Mouse (Mus musculus) Patski (cell line): Measurements from ENCODE around the gene Itih4. TPM values are rescaled to one million over a fixed set of nuclear protein-coding genes. Genes with fewer than 3 reads are reported as not detected.

ENCODE experiments used
- ATAC-seq: fragments of 100-300 bp; one replicate; pipeline ENCODE4 v1.8.0; 2021
- CTCF ChIA-PET: fragments of 350-600 bp; sonication (Branson Sonifier 250); formaldehyde crosslinking; loops from one replicate; lab custom pipeline; 2022; ENCODE audit warnings: inconsistent platforms; lab: Charles Lee
- POLR2A ChIA-PET: fragments of 350-600 bp; sonication (Branson Sonifier 250); formaldehyde crosslinking; loops from one replicate; lab custom pipeline; 2022; ENCODE audit warnings: antibody characterized with exemption, inconsistent platforms; lab: Charles Lee
- DNase-seq: peaks from one replicate; pipeline ENCODE4 v3.0.0-alpha.2; 2011; ENCODE audit warnings: low read depth, low spot score
- H3K27me3 ChIP-seq: fragments of 371-371 bp; one replicate; pipeline ENCODE4 v1.5.1; 2021
- CTCF ChIP-seq: fragments of 100-300 bp; IDR thresholded peaks from one replicate; pipeline ENCODE4 v1.5.1; 2021
- in situ Hi-C: fragments of 300-500 bp; cut with MboI; formaldehyde crosslinking; loops from 3 replicates; pipeline ENCODE4 v1.11.1; 2018; ENCODE audit warnings: low pct_unique_long_range_greater_than_20kb, mixed read lengths
- polyA plus RNA-seq: library from polyadenylated mRNA; unstranded; gene quantifications from one replicate; pipeline ENCODE4 v1.2.3, GENCODE M21; 2021

Gene Itih4
- polyA plus RNA-seq, 1 experiment from 2014 or later = 0.65 TPM

GRCm38 (mm10) chr14:30903036-30903435 is 16.8 kb downstream of the Itih4 start:
- in situ Hi-C loops = no loop called here
- POLR2A ChIA-PET = no interaction called here

GRCm38 (mm10) chr14:30904307-30904706 is 18.0 kb downstream of the Itih4 start:
- peak; percentile 84 for ATAC-seq
- in situ Hi-C loops = no loop called here
- POLR2A ChIA-PET = no interaction called here

More at GRCm38 (mm10) chr14:30903036-30903435, 16.8 kb downstream of the Itih4 start:
- ATAC-seq (no peak), DNase-seq (no peak)
- H3K27me3 ChIP-seq = no peaks in the 10 kb centered on the region
- CTCF ChIA-PET = interaction anchor here (2.2 kb wide), 1 partner anchor 41 kb away, joined by 5 read pairs; the partner anchor contains the start of gene Itih1
- TF ChIP-seq CTCF = no peak

GRCm38 (mm10) chr14:30906001-30906400 is 19.7 kb downstream of the Itih4 start:
- POLR2A ChIA-PET = no interaction called here
- in situ Hi-C loops = no loop called here
- TF ChIP-seq CTCF = no peak
- no peak for ATAC-seq
- no peak for DNase-seq
- CTCF ChIA-PET = no interaction called here
- no peaks in the 10 kb centered on the region for H3K27me3 ChIP-seq

More at GRCm38 (mm10) chr14:30904307-30904706, 18.0 kb downstream of the Itih4 start:
- DNase-seq = peak; percentile 75
- CTCF ChIA-PET = interaction anchor here (2.2 kb wide), 1 partner anchor 39 kb away, joined by 5 read pairs; the partner anchor contains the start of gene Itih1
- no peak for TF ChIP-seq CTCF
- H3K27me3 ChIP-seq = no peaks in the 10 kb centered on the region

GRCm38 (mm10) chr14:30907814-30908265 is 21.6 kb downstream of the Itih4 start:
- DNase-seq (no peak), ATAC-seq (no peak)
- no peak for TF ChIP-seq CTCF
- ChIA-PET CTCF (no interaction called here), POLR2A (no interaction called here)
- no peaks in the 10 kb centered on the region for H3K27me3 ChIP-seq
- in situ Hi-C loops = no loop called here

GRCm38 (mm10) chr14:30911141-30911540 is 24.9 kb downstream of the Itih4 start:
- DNase-seq = no peak
- TF ChIP-seq CTCF = no peak
- ChIA-PET CTCF (no interaction called here), POLR2A (no interaction called here)
- in situ Hi-C loops = no loop called here
- no peak for ATAC-seq
- no peaks in the 10 kb centered on the region for H3K27me3 ChIP-seq

- no peak for TF ChIP-seq CTCF
- no peaks in the 10 kb centered on the region for H3K27me3 ChIP-seq
- DNase-seq = no peak
- no peak for ATAC-seq
- ChIA-PET POLR2A (no interaction called here), CTCF (no interaction called here)
- in situ Hi-C loops = no loop called here
Measured at GRCm38 (mm10) chr14:30912641-30913040, 26.4 kb downstream of the Itih4 start.

GRCm38 (mm10) chr14:30913404-30913803 is 27.1 kb downstream of the Itih4 start:
- CTCF ChIA-PET = interaction anchor here (1.2 to 2.6 kb wide), 2 partner anchors 31 to 46 kb away, joined by 5 to 10 read pairs; no protein-coding TSS in a partner anchor

GRCm38 (mm10) chr14:30916516-30916915 is 30.2 kb downstream of the Itih4 start:
- no peak for ATAC-seq
- POLR2A ChIA-PET = no interaction called here

More at GRCm38 (mm10) chr14:30913404-30913803, 27.1 kb downstream of the Itih4 start:
- no peaks in the 10 kb centered on the region for H3K27me3 ChIP-seq
- POLR2A ChIA-PET = no interaction called here
- in situ Hi-C loops = no loop called here
- DNase-seq (no peak), ATAC-seq (peak; percentile 3)
- no peak for TF ChIP-seq CTCF

GRCm38 (mm10) chr14:30922053-30922670 is 35.9 kb downstream of the Itih4 start:
- ChIA-PET POLR2A (no interaction called here), CTCF (interaction anchor here (1.2 kb wide), 1 partner anchor 22 kb away, joined by 3 read pairs; no protein-coding TSS in a partner anchor)
- no peaks in the 10 kb centered on the region for H3K27me3 ChIP-seq
- DNase-seq (no peak), ATAC-seq (no peak)
- in situ Hi-C loops = no loop called here
- no peak for TF ChIP-seq CTCF

More at GRCm38 (mm10) chr14:30916516-30916915, 30.2 kb downstream of the Itih4 start:
- H3K27me3 ChIP-seq = no peaks in the 10 kb centered on the region
- no peak for TF ChIP-seq CTCF
- CTCF ChIA-PET = interaction anchor here (1.3 kb wide), 1 partner anchor 42 kb away, joined by 4 read pairs; no protein-coding TSS in a partner anchor
- DNase-seq = no peak
- in situ Hi-C loops = no loop called here

GRCm38 (mm10) chr14:30923375-30924105 is 37.3 kb downstream of the Itih4 start, which contains the start of gene Itih3:
Gene Itih3 (minus strand): TSS chr14:30923760.
- in situ Hi-C loops = no loop called here
- TF ChIP-seq CTCF = no peak
- DNase-seq (no peak), ATAC-seq (no peak)
- POLR2A ChIA-PET = interaction anchor here (0.6 kb wide), 2 partner anchors 116 to 143 kb away, joined by 3 read pairs; no protein-coding TSS in a partner anchor
- no peaks in the 10 kb centered on the region for H3K27me3 ChIP-seq
- CTCF ChIA-PET = interaction anchor here (1.1 to 1.2 kb wide), 2 partner anchors 21 to 57 kb away, joined by 3 read pairs; no protein-coding TSS in a partner anchor
